Mouse (Mus musculus) CH12.LX (cell line): ENCODE results near the gene Lmx1a. TPM values are rescaled to one million over a fixed set of nuclear protein-coding genes. Genes with fewer than 3 reads are reported as not detected.

Experiments used
- DNase-seq: peaks from one replicate; pipeline ENCODE4 v3.0.0-alpha.2; 2013; ENCODE audit errors: extremely low read depth
- H3K27ac ChIP-seq: 2 replicates; pipeline ENCODE4 v1.5.1; 2012; ENCODE audit warnings: low read depth, mild to moderate bottlenecking, control low read depth, moderate library complexity; ENCODE audit not compliant: insufficient read depth
- H3K27me3 ChIP-seq: replicated peaks from 2 replicates; pipeline ENCODE3; 2012; ENCODE audit warnings: inconsistent platforms
- H3K36me3 ChIP-seq, 2 experiments: replicated peaks in 1 of 2; 2 replicates each; pipeline versions ENCODE3 to v1.6.1; 2012; ENCODE audit warnings: inconsistent platforms in 1 of 2, low read length in 1 of 2, mild to moderate bottlenecking in 1 of 2, mixed read lengths in 1 of 2, moderate library complexity in 1 of 2; ENCODE audit not compliant: control insufficient read depth in 1 of 2, insufficient read depth in 1 of 2
- H3K4me1 ChIP-seq, 2 experiments: 2 replicates each; pipeline ENCODE4 v1.6.1; 2012; ENCODE audit warnings: inconsistent platforms in 1 of 2, moderate library complexity in 1 of 2; ENCODE audit not compliant: insufficient read depth in 2 of 2, control insufficient read depth in 1 of 2
- H3K4me2 ChIP-seq: 2 replicates; pipeline ENCODE4 v1.6.1; 2012; ENCODE audit warnings: low read depth, mild to moderate bottlenecking, control low read depth; ENCODE audit not compliant: poor library complexity, insufficient read depth, severe bottlenecking
- H3K4me3 ChIP-seq, 3 experiments: fragments of 150-350 bp in 1 of 3; sonication (generic) in 1 of 3; replicated peaks in 1 of 3; 2 replicates each; pipeline versions ENCODE3 to v1.5.1; 2011 to 2012; ENCODE audit warnings: low read depth in 2 of 3, low read length in 2 of 3, mild to moderate bottlenecking in 2 of 3, moderate library complexity in 2 of 3, control low read depth in 1 of 3, improper control_type of control experiment in 1 of 3, inconsistent platforms in 1 of 3, mixed read lengths in 1 of 3; ENCODE audit not compliant: poor library complexity in 1 of 3
- H3K79me2 ChIP-seq: replicated peaks from 2 replicates; pipeline ENCODE4 v1.6.1; 2012; ENCODE audit warnings: mild to moderate bottlenecking, moderate library complexity; ENCODE audit not compliant: control insufficient read depth, poor library complexity, insufficient read depth, severe bottlenecking; ENCODE audit errors: extremely low read depth
- H3K9ac ChIP-seq: 2 replicates; pipeline ENCODE4 v1.6.1; 2012; ENCODE audit warnings: low read depth, mild to moderate bottlenecking, control low read depth, moderate library complexity; ENCODE audit not compliant: insufficient read depth
- H3K9me3 ChIP-seq: replicated peaks from 2 replicates; pipeline ENCODE3; 2012; ENCODE audit warnings: low read length, inconsistent platforms, mixed read lengths
- CHD1 ChIP-seq: IDR thresholded peaks from 2 replicates; pipeline ENCODE4 v1.6.1; 2012; ENCODE audit warnings: low read depth, low read length, improper control_type of control experiment, inconsistent platforms
- GABPA ChIP-seq: IDR thresholded peaks from 2 replicates; pipeline ENCODE4 v1.6.1; 2012; ENCODE audit warnings: low read depth, low read length, improper control_type of control experiment, inconsistent platforms; ENCODE audit not compliant: insufficient replicate concordance
- HCFC1 ChIP-seq: IDR thresholded peaks from 2 replicates; pipeline ENCODE4 v1.6.1; 2012; ENCODE audit warnings: low read depth, mild to moderate bottlenecking, inconsistent platforms, low read length, improper control_type of control experiment
- IRF4 ChIP-seq: IDR thresholded peaks from 2 replicates; pipeline ENCODE4 v1.6.1; 2014; ENCODE audit warnings: low read depth, mild to moderate bottlenecking, inconsistent platforms, low read length, improper control_type of control experiment
- JUN ChIP-seq: IDR thresholded peaks from 2 replicates; pipeline ENCODE4 v1.6.1; 2011; ENCODE audit warnings: low read depth, mild to moderate bottlenecking, low read length, improper control_type of control experiment, moderate library complexity; ENCODE audit not compliant: insufficient read depth
- JUND ChIP-seq: conservative IDR thresholded peaks from 2 replicates; pipeline ENCODE4 v1.6.1; 2011; ENCODE audit warnings: low read depth, low read length, improper control_type of control experiment
- MAX ChIP-seq: IDR thresholded peaks from 2 replicates; pipeline ENCODE4 v1.6.1; 2011; ENCODE audit warnings: low read length, improper control_type of control experiment
- NELFE ChIP-seq: IDR thresholded peaks from 2 replicates; pipeline ENCODE4 v1.6.1; 2011; ENCODE audit warnings: low read depth, low read length, improper control_type of control experiment
- PAX5 ChIP-seq: IDR thresholded peaks from 2 replicates; pipeline ENCODE4 v1.6.1; 2012; ENCODE audit warnings: low read length, inconsistent platforms, mixed read lengths
- POLR2A ChIP-seq: IDR thresholded peaks from 2 replicates; pipeline ENCODE4 v1.6.1; 2011; ENCODE audit warnings: low read depth, mild to moderate bottlenecking, improper control_type of control experiment, low read length
- RAD21 ChIP-seq: IDR thresholded peaks from 2 replicates; pipeline ENCODE4 v1.6.1; 2011; ENCODE audit warnings: low read depth, mild to moderate bottlenecking, low read length, improper control_type of control experiment, moderate library complexity
- SIN3A ChIP-seq: IDR thresholded peaks from 2 replicates; pipeline ENCODE4 v1.6.1; 2012; ENCODE audit warnings: low read length, improper control_type of control experiment, inconsistent platforms
- SMC3 ChIP-seq: IDR thresholded peaks from 2 replicates; pipeline ENCODE4 v1.6.1; 2011; ENCODE audit warnings: low read depth, low read length, improper control_type of control experiment
- TBP ChIP-seq: conservative IDR thresholded peaks from 2 replicates; pipeline ENCODE4 v1.6.1; 2011; ENCODE audit warnings: low read depth, low read length, improper control_type of control experiment
- ZKSCAN1 ChIP-seq: IDR thresholded peaks from 2 replicates; pipeline ENCODE4 v1.6.1; 2012; ENCODE audit warnings: low read depth, inconsistent platforms, low read length, improper control_type of control experiment, borderline replicate concordance
- ZMIZ1 ChIP-seq: IDR thresholded peaks from 2 replicates; pipeline ENCODE4 v1.6.1; 2012; ENCODE audit warnings: low read depth, mild to moderate bottlenecking, inconsistent platforms, low read length, improper control_type of control experiment
- ZNF384 ChIP-seq: IDR thresholded peaks from 2 replicates; pipeline ENCODE4 v1.6.1; 2012; ENCODE audit warnings: low read depth, low read length, improper control_type of control experiment, inconsistent platforms
- dilution Hi-C: fragments of 300-500 bp; cut with MboI; formaldehyde crosslinking; loops from 2 replicates; pipeline ENCODE4 v1.14.3; 2020; ENCODE audit warnings: low sequenced_read_pairs; ENCODE audit not compliant: extremely low pct_unique_long_range_greater_than_20kb, extremely low pct_ligation_motif_present
- in situ Hi-C: fragments of 300-500 bp; cut with MboI; formaldehyde crosslinking; loops from 3 replicates; pipeline ENCODE4 v1.14.3; 2019; ENCODE audit warnings: low sequenced_read_pairs, low pct_ligation_motif_present, low pct_unique_long_range_greater_than_20kb, mixed read lengths
- polyA plus RNA-seq: library from polyadenylated mRNA; unstranded; fragments of >175 nt; gene quantifications from 2 replicates; pipeline ENCODE4 v1.2.1, GENCODE M21; 2012; ENCODE audit warnings: low read depth; ENCODE audit not compliant: insufficient read length
- total RNA-seq, 2 experiments: library from RNA; depleted of rRNA; stranded (reverse); fragments of 300-350 nt in 1 of 2; fragments of >200 nt in 1 of 2; gene quantifications; 2 replicates each; pipeline ENCODE4 v1.2.3; 2012 to 2014

The Lmx1a gene
- total and polyA plus RNA-seq, 3 experiments: not detected

DNA sequence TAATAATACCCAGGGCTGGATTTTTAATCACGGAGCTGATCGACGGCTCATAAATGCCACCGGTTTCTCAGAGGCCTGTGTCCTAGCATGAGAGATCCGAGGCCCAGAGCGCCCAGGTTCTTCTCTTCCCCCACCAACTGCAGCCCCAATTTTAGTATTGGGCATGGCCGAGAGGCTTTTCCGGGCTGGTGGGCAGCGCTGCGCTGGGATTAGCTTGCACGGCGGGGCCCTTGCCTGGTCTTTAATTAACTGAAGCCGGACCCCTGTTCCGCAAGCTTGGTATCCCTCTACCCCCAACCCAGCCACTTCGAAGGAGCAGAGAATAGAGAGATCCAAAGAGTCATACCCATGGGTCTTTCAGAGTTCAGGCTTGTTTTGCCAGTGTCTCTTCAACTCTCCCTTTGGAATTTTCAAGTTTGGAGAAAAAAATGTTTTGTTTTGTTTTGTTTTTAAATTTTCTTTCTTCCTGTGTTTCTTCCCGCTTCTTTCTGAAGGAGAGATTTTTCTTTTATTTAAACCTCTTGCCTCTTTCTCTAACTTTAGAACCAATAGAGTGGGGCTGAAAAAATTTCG, 1.2 kb downstream of the Lmx1a start:
- H3K4me2 ChIP-seq: no peak overlapping the region
- in situ Hi-C loops (no loop called here), dilution Hi-C loops (no loop called here)

DNA sequence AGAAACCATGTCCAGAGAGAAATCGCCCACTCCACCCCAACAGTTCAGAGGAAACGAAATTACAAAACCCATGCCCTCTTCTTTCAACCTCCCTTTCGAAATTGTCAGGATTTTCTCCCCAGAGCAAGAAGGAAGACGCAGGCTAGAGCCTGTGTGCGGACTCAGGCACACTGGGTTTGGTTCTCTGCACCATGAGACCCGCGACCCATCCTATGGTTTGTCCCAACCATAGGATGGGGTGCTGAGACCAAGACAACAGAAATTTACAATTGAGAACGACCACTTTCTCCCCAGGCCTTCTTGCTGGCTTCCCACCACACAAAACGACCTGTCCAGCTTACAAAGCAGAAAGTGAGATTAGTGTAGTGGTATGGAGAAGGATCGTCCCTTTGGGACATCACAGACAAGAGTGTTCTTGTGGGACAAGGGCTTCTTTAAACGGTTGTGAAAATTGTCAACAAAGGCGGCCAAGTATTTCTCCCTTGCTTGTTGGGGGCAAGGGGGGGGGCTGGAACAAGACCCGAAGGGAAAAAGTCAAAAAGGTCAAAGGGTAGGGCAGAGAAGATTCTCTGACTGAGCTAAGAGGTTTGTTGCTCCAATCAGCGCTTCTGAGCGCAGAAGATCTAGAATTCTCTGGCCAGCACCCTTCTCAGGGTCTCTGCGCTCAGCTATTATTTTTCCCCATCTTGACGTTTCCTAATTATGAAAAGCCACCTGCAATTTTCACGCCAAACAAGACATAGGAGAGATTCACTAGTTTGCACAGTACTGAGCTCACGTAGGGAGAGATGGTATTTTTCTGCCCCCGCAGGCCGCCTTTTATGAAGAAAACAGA, 1.9 kb downstream of the Lmx1a start:
- dilution Hi-C loops: no loop called here
- no peaks in the 10 kb centered on the region for H3K79me2 ChIP-seq
- TF ChIP-seq POLR2A (no peak), ZKSCAN1 (no peak), IRF4 (no peak), SIN3A (no peak), PAX5 (no peak), TBP (no peak), JUN (no peak), RAD21 (no peak), CHD1 (no peak), NELFE (no peak), MAX (no peak), JUND (no peak), GABPA (no peak), ZNF384 (no peak)
- H3K9me3 ChIP-seq: peaks cover 76% of the 10 kb centered on the region
- H3K4me2 ChIP-seq: no peak overlapping the region
- no peaks in the 10 kb centered on the region for H3K27me3 ChIP-seq
- in situ Hi-C loops: no loop called here
- H3K9ac ChIP-seq: no peak overlapping the region
- H3K4me3 ChIP-seq: no peak overlapping the region
- no peak overlapping the region for H3K27ac ChIP-seq
- H3K36me3 ChIP-seq: no peaks in the 10 kb centered on the region
- H3K4me1 ChIP-seq: no peaks in the 10 kb centered on the region
- no peak for DNase-seq

More for the DNA sequence above, 1.2 kb downstream of the Lmx1a start:
- no peaks in the 10 kb centered on the region for H3K4me1 ChIP-seq
- peaks cover 74% of the 10 kb centered on the region for H3K9me3 ChIP-seq
- TF ChIP-seq CHD1 (no peak), RAD21 (no peak), SMC3 (no peak), ZMIZ1 (no peak), HCFC1 (no peak), IRF4 (no peak), JUN (no peak)
- H3K4me3 ChIP-seq: no peak overlapping the region
- no peaks in the 10 kb centered on the region for H3K79me2 ChIP-seq
- no peak overlapping the region for H3K9ac ChIP-seq
- H3K27me3 ChIP-seq: no peaks in the 10 kb centered on the region
- no peak for DNase-seq
- no peak overlapping the region for H3K27ac ChIP-seq
- no peaks in the 10 kb centered on the region for H3K36me3 ChIP-seq
